8 mouse cellular contexts compared by ENCODE assay signal in genomic region chr6:81965296-81966067, GRCm38 (mm10). TPM values are rescaled to one million over a fixed set of nuclear protein-coding genes. Genes with fewer than 3 reads are reported as not detected.
DNase-seq lines count a peak whose midpoint lies in the region; ATAC-seq lines count a peak whose summit lies in the region.

Gene Mrpl19 (minus strand): TSS chr6:81965958.

- under 1% methylated on average over 44 of the region's 44 CpGs for WGBS in heart, embryonic 13.5 days
- under 1% methylated on average over 44 of the region's 44 CpGs for WGBS in liver, embryonic 12.5 days (ENCODE audit: insufficient replicate concordance)
- under 1% methylated on average over 44 of the region's 44 CpGs for WGBS in stomach, embryonic 15.5 days

- ATAC-seq in erythroid progenitor cell, adult 5-6 weeks (replicated peaks; ENCODE audit: low FRiP score, poor library complexity, severe bottlenecking) = peak; percentile 98
- peak; percentile 87 for ATAC-seq in heart, embryonic 13.5 days (ENCODE audit: extremely low read depth, insufficient number of reproducible peaks, low FRiP score, low TSS enrichment)
- peak; percentile 97 for ATAC-seq in liver, embryonic 12.5 days
- ATAC-seq in stomach, embryonic 15.5 days (ENCODE audit: insufficient read depth, low FRiP score, low read depth) = peak; percentile 97

- peaks cover 9% of the 10 kb centered on the region for H3K4me1 ChIP-seq in heart, embryonic 13.5 days
- peaks cover 13% of the 10 kb centered on the region for H3K4me1 ChIP-seq in liver, embryonic 12.5 days
- peaks cover 6% of the 10 kb centered on the region; the same call in 1 of the 2 replicates for H3K4me1 ChIP-seq in stomach, embryonic 15.5 days

- peak; percentile 90 for DNase-seq in CD4-positive helper T cell, adult 2 months (ENCODE audit: low read depth, low spot score)
- DNase-seq in brain, embryonic 18.5 days (ENCODE audit: low read depth, low spot score) = peak; percentile 83
- peak; percentile 94 for DNase-seq in kidney, postnatal 10 days
- peak; percentile 86 to 87 for DNase-seq in natural killer cell, adult 2 months (ENCODE audit: low spot score in 2 of 2)

- no peaks in the 10 kb centered on the region for H3K27me3 ChIP-seq in heart, embryonic 13.5 days (replicated peaks)
- peaks cover 4% of the 10 kb centered on the region; the same call in 1 of the 2 replicates for H3K27me3 ChIP-seq in liver, embryonic 12.5 days (replicated peaks)
- no peaks in the 10 kb centered on the region for H3K27me3 ChIP-seq in stomach, embryonic 15.5 days (replicated peaks)

- H3K27ac ChIP-seq in heart, embryonic 13.5 days (replicated peaks) = no peak within 1 kb of the TSS; the same call in 1 of the 2 replicates
- H3K27ac ChIP-seq in liver, embryonic 12.5 days = peak within 1 kb of the TSS; percentile 67; the same call in 1 of the 2 replicates
- H3K27ac ChIP-seq in stomach, embryonic 15.5 days = no peak within 1 kb of the TSS; the same call in 1 of the 2 replicates

- H3K36me3 ChIP-seq in heart, embryonic 13.5 days = peaks cover 35% of the 10 kb centered on the region
- H3K36me3 ChIP-seq in liver, embryonic 12.5 days = peaks cover 34% of the 10 kb centered on the region
- peaks cover 18% of the 10 kb centered on the region for H3K36me3 ChIP-seq in stomach, embryonic 15.5 days

- H3K9ac ChIP-seq in heart, embryonic 13.5 days = peak within 1 kb of the TSS; percentile 90
- peak within 1 kb of the TSS; percentile 78 for H3K9ac ChIP-seq in liver, embryonic 12.5 days
- peak within 1 kb of the TSS; percentile 70 for H3K9ac ChIP-seq in stomach, embryonic 15.5 days

- H3K9me3 ChIP-seq in heart, embryonic 13.5 days = no peaks in the 10 kb centered on the region
- H3K9me3 ChIP-seq in liver, embryonic 12.5 days (replicated peaks) = no peaks in the 10 kb centered on the region
- no peaks in the 10 kb centered on the region for H3K9me3 ChIP-seq in stomach, embryonic 15.5 days

- peak within 1 kb of the TSS; percentile 91 for H3K4me3 ChIP-seq in heart, embryonic 13.5 days
- peak within 1 kb of the TSS; percentile 85 for H3K4me3 ChIP-seq in liver, embryonic 12.5 days
- peak within 1 kb of the TSS; percentile 92 for H3K4me3 ChIP-seq in stomach, embryonic 15.5 days (replicated peaks)

- H3K4me2 ChIP-seq in heart, embryonic 13.5 days = peak within 1 kb of the TSS; percentile 74
- peak within 1 kb of the TSS; percentile 73 for H3K4me2 ChIP-seq in liver, embryonic 12.5 days
- H3K4me2 ChIP-seq in stomach, embryonic 15.5 days = peak within 1 kb of the TSS; percentile 63

RNA-seq across cellular contexts. Expression of gene Mrpl19, which starts in this region (rescaled TPM):
- total RNA-seq in erythroid progenitor cell, adult 5-6 weeks (2015; ENCODE audit: low replicate concordance) = 3.8 and 7.9 TPM in 2 replicates
- total RNA-seq in erythroid progenitor cell, adult 5-6 weeks (2017; ENCODE audit: low replicate concordance) = 0.30 and 4.4 TPM in 2 replicates
- polyA plus RNA-seq in heart, embryonic 13.5 days (2015; fragmentation: Nextera tagmentation; extraction: Ambion mirVana) = 49.1 and 52.4 TPM in 2 replicates
- polyA plus RNA-seq in liver, embryonic 12.5 days (2016; fragmentation: Nextera tagmentation; extraction: Ambion mirVana) = 42.5 and 48.9 TPM in 2 replicates
- 32.2 and 47.3 TPM in 2 replicates for polyA plus RNA-seq in stomach, embryonic 15.5 days (2015; fragmentation: Nextera tagmentation; extraction: Ambion mirVana)
